Mouse (Mus musculus) macrophage (primary cell): ENCODE results near the gene Abca8b. TPM values are rescaled to one million over a fixed set of nuclear protein-coding genes. Genes with fewer than 3 reads are reported as not detected.
"Not testable (repeated sequence)": the region's sequence is repeated elsewhere in the genome, so short reads cannot be mapped to it uniquely, and the experiment has no call there.

Source experiments
- H3K27ac ChIP-seq: fragments of 350-480 bp; formaldehyde crosslinking; 2 replicates; pipeline ENCODE4 v1.9.0; 2021
- H3K36me3 ChIP-seq: fragments of 350-480 bp; formaldehyde crosslinking; 2 replicates; pipeline ENCODE4 v1.9.0; 2021; ENCODE audit errors: inconsistent target
- H3K4me3 ChIP-seq: fragments of 350-480 bp; formaldehyde crosslinking; 2 replicates; pipeline ENCODE4 v1.9.0; 2021; ENCODE audit errors: inconsistent target
- H3K79me2 ChIP-seq: fragments of 350-480 bp; formaldehyde crosslinking; 2 replicates; pipeline ENCODE4 v1.9.0; 2021; ENCODE audit errors: inconsistent target
- WGBS: methylation state at CpG from one replicate; pipeline ENCODE4 v1.1.7; 2026; ENCODE audit warnings: inconsistent platforms; ENCODE audit not compliant: missing documents; 5-methylcytosine and 5-hydroxymethylcytosine counted together
- polyA plus RNA-seq: library from polyadenylated mRNA; stranded (reverse); fragments of 250-400 nt; gene quantifications from 3 replicates; pipeline ENCODE4 v1.2.4, GENCODE M21; 2018; ENCODE audit warnings: inconsistent platforms
- total RNA-seq, 78 experiments: library from RNA; depleted of rRNA; stranded (reverse); fragments of 250-400 nt; gene quantifications; 1 replicate in 9 of 78; 2 replicates in 24 of 78; 3 replicates in 43 of 78; 4 replicates in 2 of 78; pipeline ENCODE4 v1.2.4; 2018; ENCODE audit warnings: inconsistent platforms in 56 of 78

Gene Abca8b
- 1 to 10 TPM in 7 of 26 experiments, under 1 TPM in 19; 0.13 to 1.7 (median 0.52) TPM for total RNA-seq (2018; cell fraction: chromatin; rRNA removed)
- total RNA-seq (2018; cell fraction: cytosol; rRNA removed) = under 1 TPM; 0.07 to 0.38 (median 0.19) TPM
- under 1 TPM in 25 of 26 experiments, not detected in 1; 0.17 to 0.84 (median 0.50) TPM for total RNA-seq (2018; cell fraction: nucleus; rRNA removed)
- polyA plus RNA-seq = 0.20 to 0.23 TPM (median 0.22 TPM) in 3 replicates

DNA sequence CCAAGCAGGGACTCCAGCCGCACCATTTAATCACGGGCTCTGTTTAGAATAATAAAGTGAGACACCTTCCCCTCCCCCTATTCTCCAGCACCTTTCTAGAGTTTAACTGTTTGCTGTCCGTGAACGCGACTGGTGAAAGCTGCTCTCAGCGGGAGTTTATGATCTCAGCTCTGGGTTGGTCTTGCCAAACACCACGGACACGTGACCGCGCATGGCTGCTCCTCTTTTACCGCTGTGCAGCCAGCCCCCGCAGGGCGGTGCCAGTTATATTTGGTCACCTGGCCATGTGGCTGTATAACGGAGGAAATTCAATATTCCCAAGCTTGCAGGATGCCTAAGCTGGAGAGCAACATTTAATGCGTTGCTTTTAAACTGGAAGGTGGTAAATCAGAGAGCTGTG is at the start of gene Abca8b:
TSS of gene Abca8b (minus strand) at position 222 of the 400 bp plus-strand sequence.
- 1% methylated on average over 15 of the region's 15 CpGs for WGBS
- no peaks in the 10 kb centered on the region for H3K79me2 ChIP-seq
- no peak within 1 kb of the TSS for H3K27ac ChIP-seq
- no peaks in the 10 kb centered on the region for H3K36me3 ChIP-seq
- peak within 1 kb of the TSS; percentile 39 for H3K4me3 ChIP-seq

DNA sequence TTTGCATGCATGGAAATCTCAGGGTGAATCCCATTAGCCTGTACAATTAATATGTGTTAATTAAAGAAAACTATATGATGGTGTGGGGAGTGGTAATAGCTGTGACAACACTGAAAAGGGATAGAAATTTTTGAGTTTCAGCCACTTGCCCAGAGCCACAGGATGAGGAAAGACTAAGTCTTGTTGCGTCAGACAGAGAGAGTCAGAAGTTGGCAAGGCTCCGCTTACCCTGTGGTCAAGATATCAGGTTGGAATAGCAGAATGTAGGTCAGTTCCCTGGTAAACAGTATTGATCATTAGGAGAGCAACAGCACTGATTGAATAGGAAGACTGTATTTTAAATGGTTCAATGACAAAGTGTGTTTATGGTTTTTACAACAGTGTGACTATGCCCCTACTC is 42.1 kb upstream of the Abca8b start:
- H3K36me3 ChIP-seq = no peaks in the 10 kb centered on the region
- WGBS = 82% methylated on average over 2 of the region's 2 CpGs
- no peaks in the 10 kb centered on the region for H3K79me2 ChIP-seq
- no peak overlapping the region for H3K4me3 ChIP-seq
- no peak overlapping the region for H3K27ac ChIP-seq

DNA sequence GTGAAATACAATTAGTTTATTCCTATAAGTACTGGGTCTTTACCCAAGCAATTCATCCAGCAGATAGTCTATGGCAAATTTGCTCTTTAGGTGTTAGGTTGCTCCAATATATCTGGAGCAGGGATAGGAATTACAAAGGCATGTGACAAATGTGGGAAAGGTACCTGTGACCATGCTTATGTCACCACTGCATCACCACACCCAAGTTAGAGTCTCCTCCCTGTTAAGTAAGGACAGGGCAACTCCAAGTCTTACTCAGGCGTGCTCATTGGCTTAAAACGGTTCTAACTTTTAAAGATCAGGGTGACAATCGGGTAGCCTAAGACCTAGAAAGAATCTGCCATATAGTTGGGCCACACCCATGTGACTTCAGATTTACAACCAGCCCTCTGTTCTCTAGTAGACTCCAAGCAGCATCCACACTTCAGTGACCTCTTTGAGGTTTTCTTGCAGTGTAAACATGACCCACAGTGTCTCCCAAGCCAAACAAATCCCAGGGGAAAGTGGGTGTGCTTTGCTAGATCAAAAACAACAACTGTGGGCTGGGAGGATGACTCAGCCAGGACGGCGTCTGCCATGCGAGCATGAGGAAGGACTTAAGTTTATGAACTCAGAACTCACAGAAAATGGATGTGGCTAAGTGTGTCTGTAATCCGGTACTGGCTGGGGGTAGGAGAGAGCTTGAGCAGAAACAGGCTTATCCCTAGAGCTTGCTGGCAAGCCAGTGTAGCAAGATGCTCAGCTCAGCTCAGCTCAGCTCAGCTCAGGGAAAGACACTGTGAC is 33.5 kb upstream of the Abca8b start:
- WGBS = 63% methylated on average over 7 of the region's 7 CpGs

DNA sequence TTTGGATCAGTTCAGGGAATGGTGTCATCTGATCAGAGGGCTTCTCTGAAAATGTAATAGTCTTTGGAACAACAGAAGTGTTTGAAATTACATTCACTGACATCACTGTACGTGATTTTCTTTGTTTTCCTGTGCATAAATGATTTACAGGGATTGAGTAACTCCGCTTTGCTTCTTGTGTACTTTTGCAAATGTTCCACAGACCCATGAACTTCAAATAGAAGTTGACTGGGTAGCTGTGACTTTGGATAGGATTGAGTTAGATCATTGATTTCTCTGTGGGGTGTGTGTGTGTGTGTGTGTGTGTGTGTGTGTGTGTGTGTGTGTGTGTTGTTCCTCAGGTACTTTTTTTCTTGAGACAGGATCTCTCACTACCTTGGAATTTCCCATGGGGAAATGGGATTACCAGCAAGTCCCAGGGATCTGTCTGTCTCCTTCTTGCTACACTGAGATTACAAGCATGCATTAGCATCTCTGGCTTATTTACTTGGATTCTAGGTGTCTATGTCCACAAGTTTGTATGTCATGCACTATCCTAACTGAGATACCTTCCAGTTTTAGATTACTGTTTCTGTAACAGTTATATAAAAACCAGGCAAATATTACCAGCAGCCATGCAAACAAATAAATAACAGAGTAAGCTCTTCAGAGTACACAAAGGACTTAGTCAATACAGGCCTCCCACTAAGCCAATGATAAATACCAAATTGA is 15.3 kb upstream of the Abca8b start:
- H3K4me3 ChIP-seq = no peak overlapping the region
- no peak overlapping the region for H3K27ac ChIP-seq
- no peaks in the 10 kb centered on the region for H3K36me3 ChIP-seq
- no peaks in the 10 kb centered on the region for H3K79me2 ChIP-seq
- WGBS = 88% methylated on average over 2 of the region's 2 CpGs

More for the DNA sequence above, 33.5 kb upstream of the Abca8b start:
- Histone ChIP-seq H3K79me2 (no peaks in the 10 kb centered on the region), H3K4me3 (no peak overlapping the region), H3K27ac (no peak overlapping the region), H3K36me3 (no peaks in the 10 kb centered on the region)

DNA sequence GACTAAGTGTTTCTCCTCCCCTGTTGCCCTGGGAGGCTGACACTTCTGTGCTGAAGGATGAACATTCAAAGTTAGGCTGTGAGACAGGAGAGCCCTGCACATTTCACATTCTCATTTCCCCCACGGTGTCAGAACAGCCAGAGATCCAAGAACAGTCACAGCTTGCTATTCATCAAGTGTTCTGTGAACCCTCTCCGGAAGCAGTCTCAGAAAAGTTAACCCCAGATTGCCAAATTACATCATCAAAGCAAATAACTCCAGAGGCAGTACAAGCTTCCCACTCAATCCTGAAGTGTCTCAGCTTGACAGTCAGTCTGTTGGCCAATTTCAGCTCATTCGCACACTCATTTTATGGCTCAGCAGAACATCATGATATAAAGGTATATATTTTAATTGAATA is 632 bp downstream of the Abca8b start:
- no peaks in the 10 kb centered on the region for H3K36me3 ChIP-seq
- H3K4me3 ChIP-seq = peak overlapping the region; percentile 39; the same call in 1 of the 2 replicates
- no peak overlapping the region for H3K27ac ChIP-seq
- WGBS = 4% methylated on average over 3 of the region's 3 CpGs
- H3K79me2 ChIP-seq = no peaks in the 10 kb centered on the region

DNA sequence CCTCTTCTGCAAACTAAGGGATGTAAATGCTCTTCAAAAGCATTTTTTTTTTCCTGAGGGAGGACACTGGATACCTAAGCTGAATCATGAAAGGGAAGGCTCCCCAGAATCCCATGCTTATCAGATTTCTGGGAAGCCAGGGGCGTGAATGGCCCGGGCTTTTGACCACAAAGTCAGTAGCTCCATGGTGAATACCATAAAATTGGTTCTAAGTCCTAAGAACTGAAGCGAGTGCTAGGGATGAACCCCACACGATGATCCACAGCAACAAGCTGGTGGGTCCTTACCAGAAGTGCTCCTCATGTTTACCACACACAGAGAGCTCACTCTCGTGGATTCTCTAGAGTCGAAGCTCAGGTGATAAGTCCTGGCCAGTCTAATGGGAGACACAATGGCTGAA is 1.6 kb downstream of the Abca8b start:
- Histone ChIP-seq H3K27ac (no peak overlapping the region), H3K4me3 (no peak overlapping the region), H3K36me3 (no peaks in the 10 kb centered on the region), H3K79me2 (no peaks in the 10 kb centered on the region)
- WGBS = 70% methylated on average over 6 of the region's 6 CpGs

DNA sequence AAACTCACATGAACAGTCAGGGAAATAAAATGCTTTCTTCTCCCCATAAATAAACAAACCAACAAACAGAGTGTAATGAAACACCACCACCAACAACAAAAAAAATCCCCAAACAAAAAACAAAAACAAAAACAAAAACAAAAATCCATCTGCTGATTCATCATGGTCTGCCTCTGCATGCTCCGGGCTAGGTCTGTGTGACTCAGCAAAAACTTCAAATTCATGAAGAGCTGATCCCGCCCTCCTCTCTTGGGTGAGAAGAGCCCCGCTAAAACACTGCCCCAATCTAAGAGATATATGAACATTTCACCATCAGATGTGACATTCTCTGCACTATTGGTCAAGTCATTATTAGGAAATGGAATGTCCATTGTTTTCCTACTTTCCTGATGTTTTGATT is 4.4 kb downstream of the Abca8b start:
- Histone ChIP-seq H3K36me3 (no peaks in the 10 kb centered on the region), H3K27ac (no peak overlapping the region), H3K4me3 (no peak overlapping the region), H3K79me2 (no peaks in the 10 kb centered on the region)
- 26% methylated on average over 3 of the region's 3 CpGs for WGBS

DNA sequence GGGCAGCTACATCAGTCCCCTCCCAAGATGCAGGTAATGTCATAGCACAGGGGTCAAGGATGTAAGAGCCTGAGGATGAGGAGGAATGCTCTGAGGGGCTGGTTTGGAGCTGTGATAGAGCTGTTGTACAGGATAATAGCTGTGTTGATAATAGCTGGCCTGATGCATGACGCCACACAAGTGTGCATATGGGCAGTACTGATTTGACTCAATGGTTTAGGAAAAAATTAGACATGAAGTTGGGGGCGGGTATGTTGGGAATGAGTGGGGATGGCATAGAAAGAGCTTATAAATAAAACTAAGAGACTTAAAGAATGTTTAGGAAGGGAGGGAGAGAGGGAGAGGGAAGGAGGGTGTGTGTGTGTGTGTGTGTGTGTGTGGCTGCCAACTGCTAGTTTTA is 5.4 kb downstream of the Abca8b start:
- H3K79me2 ChIP-seq = no peaks in the 10 kb centered on the region
- no peak overlapping the region for H3K4me3 ChIP-seq
- 100% methylated on average over 2 of the region's 2 CpGs for WGBS
- H3K27ac ChIP-seq = no peak overlapping the region
- H3K36me3 ChIP-seq = no peaks in the 10 kb centered on the region

DNA sequence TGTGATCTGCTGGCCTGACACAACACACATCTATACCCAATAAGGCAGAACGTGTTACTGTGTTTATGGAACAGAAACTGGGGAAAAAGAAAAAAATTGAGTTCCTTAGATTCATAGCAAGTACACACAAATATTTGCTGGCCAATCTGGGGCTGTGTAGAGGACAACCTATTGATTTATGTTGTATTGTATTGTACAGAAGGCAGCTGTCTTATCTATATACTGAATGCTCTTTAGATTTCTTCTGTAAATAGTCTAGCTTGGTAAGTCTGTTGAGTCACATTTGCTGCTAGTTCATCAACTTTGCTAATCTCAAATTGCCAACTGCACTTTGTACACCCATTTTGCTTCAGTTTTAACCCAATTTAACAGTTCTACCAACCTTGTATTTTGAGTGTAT is 7.5 kb downstream of the Abca8b start:
- 33% methylated on average over 1 of the region's 1 CpGs for WGBS
- no peak overlapping the region for H3K4me3 ChIP-seq
- H3K36me3 ChIP-seq = no peaks in the 10 kb centered on the region
- H3K79me2 ChIP-seq = no peaks in the 10 kb centered on the region
- no peak overlapping the region for H3K27ac ChIP-seq

DNA sequence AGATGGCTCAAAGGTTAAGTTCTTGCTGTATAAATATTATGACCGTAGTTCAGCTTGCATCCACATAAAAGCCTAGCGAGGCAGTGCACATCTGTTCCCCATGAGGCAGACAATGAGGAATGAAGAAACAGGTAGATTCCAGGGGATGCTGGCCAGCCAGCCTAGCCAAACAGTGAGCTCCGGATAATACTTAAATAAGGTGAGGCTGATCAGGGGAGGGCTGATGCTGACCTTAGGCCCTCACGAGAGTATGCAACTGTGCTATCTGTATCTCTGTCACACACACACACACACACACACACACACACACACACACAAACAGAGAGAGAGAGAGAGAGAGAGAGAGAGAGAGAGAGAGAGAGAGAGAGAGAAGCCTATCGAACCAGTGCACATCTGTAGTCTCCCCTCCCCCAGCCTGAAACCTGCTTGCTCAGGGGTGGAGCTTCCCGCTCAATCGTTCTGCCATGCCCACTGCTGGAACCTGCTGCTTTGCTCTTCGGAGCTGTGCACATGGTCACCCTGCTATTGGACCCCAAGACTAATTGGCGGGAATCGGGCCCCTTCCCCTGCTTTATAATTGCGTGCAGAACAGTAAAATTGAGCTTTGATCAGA is 8.1 kb downstream of the Abca8b start:
- not testable (repeated sequence) for H3K36me3 ChIP-seq, H3K27ac ChIP-seq, H3K4me3 ChIP-seq, H3K79me2 ChIP-seq
- WGBS = 84% methylated on average over 9 of the region's 11 CpGs

DNA sequence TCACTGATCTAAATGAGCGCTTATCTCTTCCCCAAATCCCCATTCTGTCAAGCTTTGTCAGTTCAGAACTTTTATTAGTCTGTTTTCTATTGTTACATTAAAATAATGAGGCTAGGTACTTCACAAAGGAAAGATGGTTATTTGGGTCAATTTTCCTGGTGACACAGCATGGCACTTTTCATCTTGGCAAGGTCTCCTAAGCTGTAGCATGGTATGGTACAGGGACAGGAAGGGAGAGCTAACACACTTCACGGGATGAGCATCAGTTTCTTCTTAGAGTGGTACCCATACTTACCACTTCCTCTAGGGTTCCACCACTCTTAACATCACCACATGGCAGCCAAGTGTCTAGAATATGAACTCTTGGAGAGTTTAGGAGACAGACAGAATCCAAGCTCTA is 13.8 kb downstream of the Abca8b start:
- Histone ChIP-seq H3K4me3 (no peak overlapping the region), H3K27ac (no peak overlapping the region), H3K79me2 (no peaks in the 10 kb centered on the region), H3K36me3 (no peaks in the 10 kb centered on the region)
- WGBS = 85% methylated on average over 2 of the region's 2 CpGs

DNA sequence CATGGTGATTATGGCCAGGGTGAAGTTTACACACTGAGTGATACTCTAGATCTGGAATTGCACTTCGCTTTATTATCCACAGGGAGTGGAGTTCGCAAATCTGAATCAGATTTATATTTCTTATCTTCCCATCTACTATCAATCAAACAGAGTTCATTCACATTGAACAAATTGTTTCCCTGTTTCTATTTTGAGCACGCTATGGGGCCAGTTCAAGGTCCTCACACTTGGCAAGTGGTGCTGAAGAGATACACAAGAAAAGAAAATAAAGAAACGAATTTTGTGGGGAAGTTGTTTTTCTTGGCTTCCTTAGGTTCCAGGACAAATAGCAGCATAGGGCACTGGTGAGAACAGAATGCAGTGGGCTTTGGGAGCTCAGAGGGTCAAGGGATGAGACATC is 25.1 kb downstream of the Abca8b start:
- 74% methylated on average over 4 of the region's 4 CpGs for WGBS
- no peaks in the 10 kb centered on the region for H3K79me2 ChIP-seq
- no peaks in the 10 kb centered on the region for H3K36me3 ChIP-seq
- H3K4me3 ChIP-seq = no peak overlapping the region
- H3K27ac ChIP-seq = no peak overlapping the region

DNA sequence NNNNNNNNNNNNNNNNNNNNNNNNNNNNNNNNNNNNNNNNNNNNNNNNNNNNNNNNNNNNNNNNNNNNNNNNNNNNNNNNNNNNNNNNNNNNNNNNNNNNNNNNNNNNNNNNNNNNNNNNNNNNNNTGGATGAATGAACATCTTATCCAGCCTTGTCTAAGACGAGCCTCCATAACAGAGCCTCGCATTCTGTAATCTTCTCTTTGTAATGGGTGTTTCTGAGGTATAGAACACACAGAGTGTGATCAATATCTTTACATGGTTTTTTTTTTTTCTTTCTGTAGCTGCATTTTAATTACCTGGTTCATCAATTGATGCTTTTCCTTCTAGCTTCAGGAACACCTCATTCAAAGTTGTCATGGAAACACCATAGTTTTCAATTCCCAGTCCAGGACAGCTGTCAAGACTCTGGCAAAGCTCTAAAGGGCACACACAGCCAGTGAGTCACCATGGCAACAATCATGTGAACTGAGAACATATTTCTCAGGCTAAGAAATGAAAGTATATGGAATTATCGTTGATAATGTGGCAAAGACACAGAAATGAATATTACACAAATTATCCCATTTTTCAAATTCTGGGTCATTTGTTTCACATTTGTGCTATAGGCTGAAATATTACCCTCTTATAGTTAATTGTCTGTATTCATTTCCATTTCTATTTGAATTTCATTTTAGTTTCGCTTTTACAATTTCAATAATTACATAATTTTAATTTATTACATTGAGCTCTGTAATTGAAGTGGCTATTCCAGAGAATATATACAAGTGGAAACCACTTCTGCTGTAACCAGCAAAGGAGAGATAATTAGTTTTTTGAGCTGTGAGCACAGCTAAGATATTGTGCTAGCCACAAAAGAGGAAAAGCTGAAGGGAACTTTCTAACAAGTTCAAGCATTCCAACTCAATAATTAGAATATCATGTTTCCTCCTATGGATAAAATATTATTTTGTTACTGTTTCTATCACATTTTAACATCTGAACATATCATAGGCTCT is 33.9 kb downstream of the Abca8b start:
- WGBS = 94% methylated on average over 4 of the region's 4 CpGs
- Histone ChIP-seq H3K79me2 (no peaks in the 10 kb centered on the region), H3K4me3 (no peak overlapping the region), H3K27ac (no peak overlapping the region), H3K36me3 (no peaks in the 10 kb centered on the region)

DNA sequence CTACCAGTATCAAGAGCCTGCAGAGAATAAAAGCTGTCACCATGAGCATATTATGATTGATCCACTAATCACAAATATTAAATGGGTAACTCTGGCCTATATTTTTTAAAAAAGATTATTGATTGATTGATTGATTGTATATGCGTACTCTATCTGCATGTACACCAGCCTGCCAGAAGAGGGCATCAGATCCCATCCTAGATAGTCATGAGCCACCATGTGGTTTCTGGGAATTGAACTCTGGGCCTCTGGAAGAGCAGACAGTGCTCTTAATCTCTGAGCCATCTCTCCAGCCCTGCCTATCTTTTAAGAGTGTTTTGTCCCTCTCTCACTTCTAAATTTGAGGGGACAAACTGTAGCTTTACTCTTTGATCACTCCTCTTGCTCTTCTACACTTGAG is 40.5 kb downstream of the Abca8b start:
- Histone ChIP-seq H3K27ac (no peak overlapping the region), H3K36me3 (no peaks in the 10 kb centered on the region), H3K4me3 (no peak overlapping the region), H3K79me2 (no peaks in the 10 kb centered on the region)
- 100% methylated on average over 1 of the region's 1 CpGs for WGBS
